Mouse (Mus musculus) spleen, adult 2 months (tissue): ENCODE measurements around the gene Gm7534.

Experiments
- CTCF ChIP-seq: fragments of 200-500 bp; IDR thresholded peaks from 2 replicates; pipeline ENCODE4 v1.5.1; 2011; ENCODE audit warnings: mild to moderate bottlenecking, inconsistent platforms; ENCODE audit not compliant: insufficient read depth, insufficient read length, insufficient replicate concordance; ENCODE audit errors: extremely low read depth
- POLR2A ChIP-seq: fragments of 200-500 bp; IDR thresholded peaks from 2 replicates; pipeline ENCODE4 v1.6.1; 2011; ENCODE audit warnings: low read depth, low read length, inconsistent platforms

DNA sequence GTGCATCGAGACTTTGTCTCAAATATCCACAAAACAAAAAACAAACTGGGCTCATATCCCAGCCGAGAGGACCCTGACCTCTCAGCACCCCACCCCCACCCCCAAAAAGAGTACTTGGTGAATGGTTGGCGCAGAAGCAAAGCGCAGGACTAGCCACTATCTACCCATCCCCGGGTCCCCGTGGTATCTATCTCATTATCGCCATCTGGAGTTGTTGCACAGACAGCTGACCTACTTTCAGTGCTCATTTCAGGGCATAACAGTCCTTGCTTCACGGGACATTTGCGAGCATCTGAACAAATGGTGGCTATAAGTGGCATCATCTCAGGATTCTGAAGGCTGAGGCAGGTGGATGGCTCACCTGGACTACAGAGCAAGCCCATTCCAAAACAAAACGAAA, 35.9 kb upstream of the Gm7534 start:
- no peak for TF ChIP-seq CTCF
- TF ChIP-seq POLR2A: no peak
